Mouse (Mus musculus) intestine, embryonic 16.5 days (tissue): ENCODE measurements around the gene Fut11. TPM values are rescaled to one million over a fixed set of nuclear protein-coding genes. Genes with fewer than 3 reads are reported as not detected.

Source experiments
- ATAC-seq: fragments of 200-750 bp; cut with Nextera tagmentation; 2 replicates; pipeline ENCODE4 v1.8.0; 2017; ENCODE audit warnings: moderate TSS enrichment, moderate library complexity
- H3K27ac ChIP-seq: fragments of 300-500 bp; sonication (generic); 2 replicates; pipeline ENCODE4 v1.5.1; 2014; ENCODE audit warnings: mild to moderate bottlenecking, low read length
- H3K27me3 ChIP-seq: fragments of 300-500 bp; sonication (generic); replicated peaks from 2 replicates; pipeline ENCODE4 v1.6.1; 2014; ENCODE audit warnings: low read length, control low read depth, mixed read lengths; ENCODE audit not compliant: control insufficient read depth, insufficient read depth
- H3K36me3 ChIP-seq: fragments of 300-500 bp; sonication (generic); 2 replicates; pipeline ENCODE4 v1.6.1; 2014; ENCODE audit warnings: low read length, control low read depth; ENCODE audit not compliant: control insufficient read depth, insufficient read depth
- H3K4me1 ChIP-seq: fragments of 300-500 bp; sonication (generic); 2 replicates; pipeline ENCODE4 v1.6.1; 2014; ENCODE audit warnings: low read length, control low read depth, mixed read lengths; ENCODE audit not compliant: control insufficient read depth, insufficient read depth
- H3K4me2 ChIP-seq: fragments of 300-500 bp; sonication (generic); 2 replicates; pipeline ENCODE4 v1.6.1; 2014; ENCODE audit warnings: low read depth, low read length, control low read depth
- H3K4me3 ChIP-seq: fragments of 300-500 bp; sonication (generic); 2 replicates; pipeline ENCODE4 v1.5.1; 2014; ENCODE audit warnings: mild to moderate bottlenecking, low read length
- H3K9ac ChIP-seq: fragments of 300-500 bp; sonication (generic); 2 replicates; pipeline ENCODE4 v1.6.1; 2014; ENCODE audit warnings: low read depth, low read length
- H3K9me3 ChIP-seq: fragments of 300-500 bp; sonication (generic); 2 replicates; pipeline ENCODE4 v1.6.1; 2016; ENCODE audit warnings: low read length, control low read depth; ENCODE audit not compliant: control insufficient read depth
- WGBS: fragments of 180-500 bp; shearing (Covaris S2); extraction: QIAGEN DNeasy Blood & Tissue Kit; methylation state at CpG from one replicate; pipeline ENCODE4 v1.1.7; 2014; 5-methylcytosine and 5-hydroxymethylcytosine counted together
- polyA plus RNA-seq: library from polyadenylated mRNA; unstranded; fragments of >200 nt; fragmentation: Nextera tagmentation; extraction: Ambion mirVana; gene quantifications from 2 replicates; pipeline ENCODE4 v1.2.1, GENCODE M21; 2015

Gene Fut11
- 15.0 and 16.0 TPM in 2 replicates for polyA plus RNA-seq

GRCm38 (mm10) chr14:20694884-20695760 lies at the start of gene Fut11:
Fut11 (plus strand) TSS chr14:20694968.
- Histone ChIP-seq H3K27me3 (no peaks in the 10 kb centered on the region), H3K9ac (peak within 1 kb of the TSS; percentile 95), H3K4me1 (peaks cover 24% of the 10 kb centered on the region), H3K4me3 (peak within 1 kb of the TSS; percentile 82), H3K4me2 (peak within 1 kb of the TSS; percentile 84), H3K9me3 (no peaks in the 10 kb centered on the region), H3K36me3 (peaks cover 16% of the 10 kb centered on the region), H3K27ac (peak within 1 kb of the TSS; percentile 99)
- peak; percentile 93 for ATAC-seq
- WGBS, result under 1% methylated on average over 111 of the region's 111 CpGs

DNA sequence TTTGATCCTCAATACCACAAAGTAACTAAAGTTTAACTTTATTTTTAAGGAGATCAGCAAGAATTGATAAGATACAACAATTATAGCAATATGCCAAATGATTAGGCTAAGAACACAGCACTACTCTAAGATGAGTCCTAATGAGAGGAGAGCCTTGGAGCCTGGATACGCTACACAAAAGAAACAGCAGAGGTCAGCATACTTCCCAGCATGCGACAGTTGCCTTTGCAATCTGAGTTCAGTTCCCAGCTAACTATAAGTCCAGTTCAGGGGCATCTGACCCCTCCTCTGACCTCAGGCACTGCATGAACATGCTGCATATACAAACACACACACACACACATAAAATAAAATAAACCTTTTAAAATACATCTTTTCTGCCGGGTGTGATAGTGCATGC lies 49.2 kb upstream of the Fut11 start:
- Histone ChIP-seq H3K4me1 (no peaks in the 10 kb centered on the region), H3K27me3 (no peaks in the 10 kb centered on the region), H3K36me3 (no peaks in the 10 kb centered on the region), H3K9me3 (no peaks in the 10 kb centered on the region), H3K9ac (no peak overlapping the region), H3K4me3 (no peak overlapping the region), H3K27ac (no peak overlapping the region), H3K4me2 (no peak overlapping the region)
- 38% methylated on average over 3 of the region's 3 CpGs for WGBS
- ATAC-seq, result no peak

- Histone ChIP-seq H3K4me2 (no peak overlapping the region), H3K27ac (no peak overlapping the region), H3K9me3 (no peaks in the 10 kb centered on the region), H3K4me1 (no peaks in the 10 kb centered on the region), H3K27me3 (no peaks in the 10 kb centered on the region), H3K4me3 (no peak overlapping the region), H3K9ac (no peak overlapping the region), H3K36me3 (no peaks in the 10 kb centered on the region)
- no peak for ATAC-seq
Measured at GRCm38 (mm10) chr14:20646381-20646780, 48.4 kb upstream of the Fut11 start.

DNA sequence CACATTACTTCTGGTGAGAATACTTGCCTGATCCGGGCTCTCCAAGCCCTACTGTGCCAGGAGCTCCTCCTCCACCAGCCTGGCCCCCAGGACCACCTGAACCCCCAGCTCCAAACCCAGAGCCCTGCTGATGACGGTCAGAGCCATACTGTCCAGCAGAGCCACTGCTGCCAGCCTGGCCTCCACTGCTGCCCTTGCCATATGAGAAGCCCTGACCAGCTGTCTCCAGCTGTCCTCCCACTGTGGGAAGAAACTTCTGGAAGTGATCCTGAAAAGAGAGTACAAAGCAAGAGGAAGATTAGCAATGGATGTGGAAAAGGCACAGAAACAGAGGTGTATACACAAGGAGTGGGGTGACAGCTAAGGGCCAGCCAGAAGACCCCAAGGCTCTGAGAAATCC lies 43.8 kb upstream of the Fut11 start:
- H3K36me3 ChIP-seq, result no peaks in the 10 kb centered on the region
- H3K4me3 ChIP-seq, result no peak overlapping the region
- H3K27me3 ChIP-seq, result no peaks in the 10 kb centered on the region
- ATAC-seq, result no peak
- 64% methylated on average over 2 of the region's 2 CpGs for WGBS
- no peaks in the 10 kb centered on the region for H3K9me3 ChIP-seq
- no peak overlapping the region for H3K27ac ChIP-seq
- H3K4me1 ChIP-seq, result no peaks in the 10 kb centered on the region
- H3K4me2 ChIP-seq, result no peak overlapping the region
- no peak overlapping the region for H3K9ac ChIP-seq

DNA sequence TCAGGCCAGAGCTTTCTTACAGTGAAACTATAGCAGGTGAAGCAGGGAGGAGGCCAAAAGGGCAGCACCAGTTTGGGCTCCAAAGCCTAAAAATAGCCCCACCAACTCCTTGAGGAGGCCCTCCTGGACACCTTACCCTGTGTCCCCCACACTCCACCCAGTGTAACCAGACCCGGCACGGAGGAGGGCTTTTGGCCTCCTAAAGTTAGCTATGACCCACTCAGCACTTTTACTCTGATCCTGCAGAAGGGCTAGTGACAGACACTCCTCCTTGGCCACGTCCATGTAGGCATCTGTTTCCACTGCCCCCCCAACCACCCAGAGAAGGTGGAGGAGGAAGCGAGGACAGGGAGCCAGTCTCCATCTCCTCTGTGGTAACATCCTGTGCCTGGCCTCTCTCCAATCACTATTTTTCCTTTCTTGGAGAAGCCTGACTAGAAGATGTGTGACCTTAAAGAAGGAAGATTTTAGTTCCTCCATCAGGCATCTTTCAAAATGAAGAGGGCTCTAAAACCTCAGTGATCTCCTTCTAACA lies 43.0 kb upstream of the Fut11 start:
- Histone ChIP-seq H3K4me1 (no peaks in the 10 kb centered on the region), H3K4me2 (no peak overlapping the region), H3K27me3 (no peaks in the 10 kb centered on the region), H3K9me3 (no peaks in the 10 kb centered on the region), H3K27ac (no peak overlapping the region), H3K36me3 (no peaks in the 10 kb centered on the region), H3K4me3 (no peak overlapping the region), H3K9ac (no peak overlapping the region)
- no peak for ATAC-seq
- 64% methylated on average over 4 of the region's 4 CpGs for WGBS

- Histone ChIP-seq H3K9ac (no peak overlapping the region), H3K4me2 (no peak overlapping the region)
- WGBS, result 68% methylated on average over 9 of the region's 9 CpGs
Measured at GRCm38 (mm10) chr14:20654690-20655421, 39.9 kb upstream of the Fut11 start.

DNA sequence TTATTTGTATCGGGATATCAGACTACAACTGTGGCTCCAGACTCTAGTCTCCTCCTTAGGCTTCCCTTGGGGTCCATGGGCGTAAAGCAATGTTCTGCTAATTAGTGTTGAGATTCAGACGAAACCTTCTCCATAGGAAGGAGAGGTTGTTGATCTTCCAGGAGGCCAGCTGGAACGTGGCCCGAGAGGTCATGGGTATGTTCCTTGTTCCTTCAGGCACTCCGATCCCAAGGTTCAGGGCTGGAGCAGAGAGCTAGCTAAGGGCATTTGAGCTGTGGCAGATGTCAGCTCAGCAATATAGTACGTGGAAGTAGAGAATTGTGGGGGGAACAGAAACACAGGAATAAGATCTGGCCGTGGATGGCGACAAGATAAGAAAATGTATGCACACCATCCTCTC lies 39.0 kb upstream of the Fut11 start:
- no peak for ATAC-seq
- H3K4me1 ChIP-seq, result no peaks in the 10 kb centered on the region
- H3K9me3 ChIP-seq, result no peaks in the 10 kb centered on the region
- no peak overlapping the region for H3K27ac ChIP-seq
- H3K27me3 ChIP-seq, result no peaks in the 10 kb centered on the region
- H3K9ac ChIP-seq, result no peak overlapping the region
- H3K4me2 ChIP-seq, result no peak overlapping the region
- H3K36me3 ChIP-seq, result no peaks in the 10 kb centered on the region
- WGBS, result 75% methylated on average over 9 of the region's 9 CpGs
- no peak overlapping the region for H3K4me3 ChIP-seq

More at GRCm38 (mm10) chr14:20654690-20655421, 39.9 kb upstream of the Fut11 start:
- Histone ChIP-seq H3K4me3 (no peak overlapping the region), H3K27me3 (no peaks in the 10 kb centered on the region), H3K36me3 (no peaks in the 10 kb centered on the region), H3K27ac (no peak overlapping the region), H3K9me3 (no peaks in the 10 kb centered on the region), H3K4me1 (no peaks in the 10 kb centered on the region)
- no peak for ATAC-seq

DNA sequence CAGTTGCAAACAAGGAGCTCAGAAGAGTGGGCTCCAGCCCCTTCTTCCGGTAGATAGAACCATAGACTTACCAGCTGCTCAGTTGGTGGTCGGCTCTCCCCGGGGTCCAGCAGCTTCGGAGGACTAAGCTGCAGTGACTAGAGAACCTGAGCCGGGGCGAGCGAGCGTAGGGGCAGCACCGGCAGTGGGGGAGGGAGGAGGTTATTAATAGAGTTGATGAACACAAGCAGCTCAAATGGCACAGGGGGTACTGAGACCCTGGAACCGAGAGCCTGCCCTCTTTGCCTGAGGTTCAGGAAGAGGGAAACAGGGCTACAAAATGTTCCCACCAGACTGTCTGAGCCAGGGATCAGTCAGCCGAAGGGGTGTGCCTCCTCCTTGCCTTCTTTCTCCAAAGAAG lies 38.4 kb upstream of the Fut11 start, which contains the start of gene Myoz1:
TSS of gene Myoz1 (minus strand) at position 180 of the 400 bp plus-strand sequence.
- no peak within 1 kb of the TSS for H3K4me3 ChIP-seq
- H3K4me2 ChIP-seq, result no peak within 1 kb of the TSS
- H3K27ac ChIP-seq, result no peak within 1 kb of the TSS
- ATAC-seq, result no peak
- no peaks in the 10 kb centered on the region for H3K27me3 ChIP-seq
- no peak within 1 kb of the TSS for H3K9ac ChIP-seq
- no peaks in the 10 kb centered on the region for H3K36me3 ChIP-seq
- H3K9me3 ChIP-seq, result no peaks in the 10 kb centered on the region
- H3K4me1 ChIP-seq, result no peaks in the 10 kb centered on the region; the same call in 1 of the 2 replicates
- 57% methylated on average over 11 of the region's 11 CpGs for WGBS

GRCm38 (mm10) chr14:20658326-20658725 lies 36.4 kb upstream of the Fut11 start:
- ATAC-seq, result no peak
- Histone ChIP-seq H3K9me3 (no peaks in the 10 kb centered on the region), H3K36me3 (no peaks in the 10 kb centered on the region), H3K4me3 (no peak overlapping the region), H3K4me2 (no peak overlapping the region), H3K9ac (no peak overlapping the region), H3K4me1 (peaks cover 8% of the 10 kb centered on the region), H3K27me3 (no peaks in the 10 kb centered on the region), H3K27ac (no peak overlapping the region)
